Mouse (Mus musculus) liver, embryonic 14.5 days (tissue): ENCODE data around the gene Hbb-bh2.

ENCODE experiments used
- CTCF ChIP-seq: IDR thresholded peaks from 2 replicates; pipeline ENCODE4 v1.5.1; 2016; ENCODE audit warnings: antibody characterized with exemption, low read depth, control low read depth
- EP300 ChIP-seq: IDR thresholded peaks from 2 replicates; pipeline ENCODE4 v1.6.1; 2016; ENCODE audit warnings: antibody characterized with exemption, low read depth

DNA sequence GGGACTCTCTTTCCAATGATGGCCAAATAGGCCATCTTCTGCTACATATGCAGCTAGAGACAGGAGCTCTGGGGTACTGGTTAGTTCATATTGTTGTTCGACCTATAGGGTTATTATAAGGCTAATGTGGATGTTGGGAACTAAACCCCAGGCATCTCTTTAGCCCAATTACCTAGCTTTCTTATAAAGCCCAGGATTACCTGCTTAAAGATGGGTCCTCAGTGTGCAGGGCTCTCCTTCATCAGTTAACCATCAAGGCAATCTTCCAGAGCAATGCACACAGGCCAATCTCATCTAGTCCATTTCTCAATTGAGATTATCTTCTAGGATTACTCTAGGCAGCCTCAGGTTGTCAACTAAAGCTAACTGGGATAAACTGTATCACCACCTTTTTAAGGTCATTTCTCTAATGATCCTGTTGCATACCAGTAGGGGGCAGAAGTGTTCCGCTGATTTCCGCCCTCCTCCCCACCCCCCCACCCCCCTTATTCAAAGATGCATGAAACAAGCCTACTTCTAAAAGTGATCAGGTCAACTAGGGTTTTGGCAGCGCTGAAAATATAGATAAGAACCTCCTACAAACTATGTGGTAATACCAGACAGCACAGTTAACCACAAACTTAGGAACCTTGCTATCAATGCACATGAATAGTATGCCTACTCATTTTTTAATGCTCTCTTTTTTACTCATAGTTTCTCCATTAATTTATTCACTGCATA lies 47.5 kb downstream of the Hbb-bh2 start:
- TF ChIP-seq EP300 (peak; percentile 76), CTCF (peak; percentile 55; the same call in 1 of the 2 replicates)
